Mouse (Mus musculus) G1E (cell line): Measurements from ENCODE around the gene Mobp.

Experiments
- CTCF ChIP-seq: IDR thresholded peaks from 2 replicates; pipeline ENCODE4 v1.5.1; 2012; ENCODE audit warnings: low read depth, low read length, inconsistent platforms, mixed read lengths
- TAL1 ChIP-seq: conservative IDR thresholded peaks from 2 replicates; pipeline ENCODE4 v1.6.1; 2012; ENCODE audit warnings: low read depth, low read length, inconsistent platforms, mixed read lengths

- no peak for TF ChIP-seq CTCF
- TF ChIP-seq TAL1: no peak
These were observed 51.4 kb downstream of the Mobp start for GRCm38 (mm10) chr9:120200873-120201272.
